Mouse (Mus musculus): ENCODE results near the gene Rhag. TPM values are rescaled to one million over a fixed set of nuclear protein-coding genes. Genes with fewer than 3 reads are reported as not detected.

The Rhag gene
- total and polyA plus RNA-seq, 2 experiments from 2014 or later: not detected

DNA sequence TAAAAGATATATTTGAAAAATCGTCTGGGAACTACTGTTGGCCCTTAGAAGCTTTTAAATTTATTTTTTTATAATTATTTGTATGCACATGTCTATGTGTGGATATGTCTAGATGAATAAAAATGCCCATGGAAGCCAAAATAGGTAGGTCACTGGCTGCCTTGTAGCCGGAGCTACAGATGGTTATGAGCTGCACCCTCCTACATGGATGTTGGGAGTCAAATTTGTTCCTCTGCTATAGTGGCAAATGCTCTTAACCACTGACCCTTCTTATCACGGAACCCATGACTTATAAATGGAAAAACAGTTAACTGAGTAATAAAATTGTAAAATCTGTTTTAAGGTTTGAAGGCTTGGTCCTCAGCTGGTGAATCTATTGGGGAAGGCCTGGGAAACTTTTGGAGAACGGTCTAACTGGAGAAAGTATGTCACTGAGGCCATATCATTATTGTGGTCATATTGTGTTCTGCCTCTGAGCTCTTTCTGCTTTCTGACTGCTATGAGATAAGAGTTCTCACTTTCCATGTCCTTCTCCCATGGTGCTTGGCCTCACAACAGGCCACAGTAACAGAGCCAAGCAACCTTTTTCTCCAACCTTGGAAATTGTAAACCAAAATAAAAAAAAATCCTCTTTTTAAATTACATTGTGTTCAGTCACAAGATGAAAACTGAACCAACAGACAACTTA is 77.1 kb downstream of the Rhag start:
- WGBS: 82% methylated on average over 4 of the region's 4 CpGs
- no peak overlapping the region for H3K4me3 ChIP-seq (ENCODE audit: low read depth, low read length)
- H3K9me3 ChIP-seq (ENCODE audit: low read length): no peaks in the 10 kb centered on the region
- TF ChIP-seq CTCF (IDR thresholded peaks at IDR 0.05; ENCODE audit: low read depth): no peak
- no peak for DNase-seq
- H3K9ac ChIP-seq: no peak overlapping the region
- no peaks in the 10 kb centered on the region for H3K36me3 ChIP-seq (ENCODE audit: insufficient read depth)
- no peak overlapping the region for H3K4me2 ChIP-seq (ENCODE audit: low read depth)
- H3K27me3 ChIP-seq (ENCODE audit: insufficient read depth, low read length): no peaks in the 10 kb centered on the region
- no peaks in the 10 kb centered on the region for H3K4me1 ChIP-seq (ENCODE audit: insufficient read depth)
- no peak overlapping the region for H3K27ac ChIP-seq (ENCODE audit: low read depth, low read length)
- ATAC-seq: no peak

Other genes with a start within 250 kb of the Rhag start
- gene Esp6, start 249.6 kb upstream of the Rhag start, total RNA-seq (2014; rRNA removed): not detected in 2 replicates
- gene Esp6, start 249.6 kb upstream of the Rhag start, polyA plus RNA-seq (2015; fragmentation: Nextera tagmentation; extraction: Ambion mirVana): not detected in 2 replicates
- gene Esp4, start 212.5 kb upstream of the Rhag start, total RNA-seq (2014; rRNA removed): not detected in 2 replicates
- gene Esp4, start 212.5 kb upstream of the Rhag start, polyA plus RNA-seq (2015; fragmentation: Nextera tagmentation; extraction: Ambion mirVana): not detected in 2 replicates
- gene Esp3, start 179.1 kb upstream of the Rhag start, total RNA-seq (2014; rRNA removed): not detected in 2 replicates
- gene Esp3, start 179.1 kb upstream of the Rhag start, polyA plus RNA-seq (2015; fragmentation: Nextera tagmentation; extraction: Ambion mirVana): not detected in 2 replicates
- not detected in 2 replicates for gene Esp1, start 84.0 kb upstream of the Rhag start, total RNA-seq (2014; rRNA removed)
- not detected in 2 replicates for gene Esp1, start 84.0 kb upstream of the Rhag start, polyA plus RNA-seq (2015; fragmentation: Nextera tagmentation; extraction: Ambion mirVana)
- gene Crisp2, start 4.1 kb upstream of the Rhag start, total RNA-seq (2014; rRNA removed): 0.31 TPM in 1 of 2 replicates, not detected in the other
- not detected in 2 replicates for gene Crisp2, start 4.1 kb upstream of the Rhag start, polyA plus RNA-seq (2015; fragmentation: Nextera tagmentation; extraction: Ambion mirVana)
- gene 9130008F23Rik, start 69.4 kb downstream of the Rhag start, total RNA-seq (2014; rRNA removed): 1.7 and 2.1 TPM in 2 replicates
- 0.47 and 0.52 TPM in 2 replicates for gene 9130008F23Rik, start 69.4 kb downstream of the Rhag start, polyA plus RNA-seq (2015; fragmentation: Nextera tagmentation; extraction: Ambion mirVana)
- gene Glyatl3, start 103.2 kb downstream of the Rhag start, total RNA-seq (2014; rRNA removed): not detected in 2 replicates
- gene Glyatl3, start 103.2 kb downstream of the Rhag start, polyA plus RNA-seq (2015; fragmentation: Nextera tagmentation; extraction: Ambion mirVana): not detected in 2 replicates
- 15.5 and 18.6 TPM in 2 replicates for gene Mut, start 123.6 kb downstream of the Rhag start, total RNA-seq (2014; rRNA removed)
- gene Mut, start 123.6 kb downstream of the Rhag start, polyA plus RNA-seq (2015; fragmentation: Nextera tagmentation; extraction: Ambion mirVana): 13.8 and 17.8 TPM in 2 replicates
- gene Cenpq, start 123.9 kb downstream of the Rhag start, total RNA-seq (2014; rRNA removed): 6.9 and 7.6 TPM in 2 replicates
- 10.7 and 11.8 TPM in 2 replicates for gene Cenpq, start 123.9 kb downstream of the Rhag start, polyA plus RNA-seq (2015; fragmentation: Nextera tagmentation; extraction: Ambion mirVana)

Data from forebrain, postnatal 0 days (tissue).